Mouse (Mus musculus): Measurements from ENCODE around the gene Clca1. TPM values are rescaled to one million over a fixed set of nuclear protein-coding genes. Genes with fewer than 3 reads are reported as not detected.
"Not testable (repeated sequence)": the region's sequence is repeated elsewhere in the genome, so short reads cannot be mapped to it uniquely, and the experiment has no call there.

Gene Clca1
- not detected in 2 replicates for total RNA-seq (2017)

- ATAC-seq (replicated peaks in 1 of 2; ENCODE audit: insufficient read depth in 1 of 2, low FRiP score in 2 of 2, low TSS enrichment in 1 of 2, low read depth in 1 of 2, poor library complexity in 2 of 2, severe bottlenecking in 2 of 2), result peak in 1 of 2 experiments; percentile 17; a peak in 1 of 4 replicates
These were observed at the start of gene Clca1 for GRCm38 (mm10) chr3:145032676-145033075. Gene Clca1, minus strand, starts transcription at chr3:145032776.

GRCm38 (mm10) chr3:145080904-145081303 lies 48.3 kb upstream of the Clca1 start:
- ATAC-seq (replicated peaks in 1 of 2; ENCODE audit: insufficient read depth in 1 of 2, low FRiP score in 2 of 2, low TSS enrichment in 1 of 2, low read depth in 1 of 2, poor library complexity in 2 of 2, severe bottlenecking in 2 of 2), result no peak

GRCm38 (mm10) chr3:145078405-145078804 lies 45.8 kb upstream of the Clca1 start:
- ATAC-seq (replicated peaks in 1 of 2; ENCODE audit: insufficient read depth in 1 of 2, low FRiP score in 2 of 2, low TSS enrichment in 1 of 2, low read depth in 1 of 2, poor library complexity in 2 of 2, severe bottlenecking in 2 of 2), result no peak

GRCm38 (mm10) chr3:145072339-145072738 lies 39.8 kb upstream of the Clca1 start:
- ATAC-seq (replicated peaks in 1 of 2; ENCODE audit: insufficient read depth in 1 of 2, low FRiP score in 2 of 2, low TSS enrichment in 1 of 2, low read depth in 1 of 2, poor library complexity in 2 of 2, severe bottlenecking in 2 of 2), result no peak

- no peak for ATAC-seq (replicated peaks in 1 of 2; ENCODE audit: insufficient read depth in 1 of 2, low FRiP score in 2 of 2, low TSS enrichment in 1 of 2, low read depth in 1 of 2, poor library complexity in 2 of 2, severe bottlenecking in 2 of 2)
These were observed 36.4 kb upstream of the Clca1 start for GRCm38 (mm10) chr3:145068964-145069363.

- ATAC-seq (replicated peaks in 1 of 2; ENCODE audit: insufficient read depth in 1 of 2, low FRiP score in 2 of 2, low TSS enrichment in 1 of 2, low read depth in 1 of 2, poor library complexity in 2 of 2, severe bottlenecking in 2 of 2), result not testable (repeated sequence)
These were observed 22.6 kb upstream of the Clca1 start for GRCm38 (mm10) chr3:145055138-145055537.

GRCm38 (mm10) chr3:145049820-145050219 lies 17.2 kb upstream of the Clca1 start:
- ATAC-seq (replicated peaks in 1 of 2; ENCODE audit: insufficient read depth in 1 of 2, low FRiP score in 2 of 2, low TSS enrichment in 1 of 2, low read depth in 1 of 2, poor library complexity in 2 of 2, severe bottlenecking in 2 of 2), result peak; percentile 92 to 95

GRCm38 (mm10) chr3:145038813-145039212 lies 6.2 kb upstream of the Clca1 start:
- ATAC-seq (replicated peaks in 1 of 2; ENCODE audit: insufficient read depth in 1 of 2, low FRiP score in 2 of 2, low TSS enrichment in 1 of 2, low read depth in 1 of 2, poor library complexity in 2 of 2, severe bottlenecking in 2 of 2), result no peak

GRCm38 (mm10) chr3:145028036-145028435 lies 4.5 kb downstream of the Clca1 start:
- no peak for ATAC-seq (replicated peaks in 1 of 2; ENCODE audit: insufficient read depth in 1 of 2, low FRiP score in 2 of 2, low TSS enrichment in 1 of 2, low read depth in 1 of 2, poor library complexity in 2 of 2, severe bottlenecking in 2 of 2)

GRCm38 (mm10) chr3:145026750-145027149 lies 5.8 kb downstream of the Clca1 start:
- peak; percentile 56 to 69; a peak in 2 of 4 replicates for ATAC-seq (replicated peaks in 1 of 2; ENCODE audit: insufficient read depth in 1 of 2, low FRiP score in 2 of 2, low TSS enrichment in 1 of 2, low read depth in 1 of 2, poor library complexity in 2 of 2, severe bottlenecking in 2 of 2)

GRCm38 (mm10) chr3:145017807-145018206 lies 14.8 kb downstream of the Clca1 start:
- ATAC-seq (replicated peaks in 1 of 2; ENCODE audit: insufficient read depth in 1 of 2, low FRiP score in 2 of 2, low TSS enrichment in 1 of 2, low read depth in 1 of 2, poor library complexity in 2 of 2, severe bottlenecking in 2 of 2), result no peak

GRCm38 (mm10) chr3:145004422-145004821 lies 28.2 kb downstream of the Clca1 start:
- ATAC-seq (replicated peaks in 1 of 2; ENCODE audit: insufficient read depth in 1 of 2, low FRiP score in 2 of 2, low TSS enrichment in 1 of 2, low read depth in 1 of 2, poor library complexity in 2 of 2, severe bottlenecking in 2 of 2), result peak in 1 of 2 experiments; percentile 25; a peak in 1 of 4 replicates

GRCm38 (mm10) chr3:145000912-145001311 lies 31.7 kb downstream of the Clca1 start:
- no peak for ATAC-seq (replicated peaks in 1 of 2; ENCODE audit: insufficient read depth in 1 of 2, low FRiP score in 2 of 2, low TSS enrichment in 1 of 2, low read depth in 1 of 2, poor library complexity in 2 of 2, severe bottlenecking in 2 of 2)

GRCm38 (mm10) chr3:144993055-144993454 lies 39.5 kb downstream of the Clca1 start:
- ATAC-seq (replicated peaks in 1 of 2; ENCODE audit: insufficient read depth in 1 of 2, low FRiP score in 2 of 2, low TSS enrichment in 1 of 2, low read depth in 1 of 2, poor library complexity in 2 of 2, severe bottlenecking in 2 of 2), result no peak

- no peak for ATAC-seq (replicated peaks in 1 of 2; ENCODE audit: insufficient read depth in 1 of 2, low FRiP score in 2 of 2, low TSS enrichment in 1 of 2, low read depth in 1 of 2, poor library complexity in 2 of 2, severe bottlenecking in 2 of 2)
These were observed 40.0 kb downstream of the Clca1 start for GRCm38 (mm10) chr3:144992618-144993017.

GRCm38 (mm10) chr3:144985890-144986289 lies 46.7 kb downstream of the Clca1 start:
- ATAC-seq (replicated peaks in 1 of 2; ENCODE audit: insufficient read depth in 1 of 2, low FRiP score in 2 of 2, low TSS enrichment in 1 of 2, low read depth in 1 of 2, poor library complexity in 2 of 2, severe bottlenecking in 2 of 2), result no peak

GRCm38 (mm10) chr3:144980551-144980950 lies 52.0 kb downstream of the Clca1 start:
- ATAC-seq (replicated peaks in 1 of 2; ENCODE audit: insufficient read depth in 1 of 2, low FRiP score in 2 of 2, low TSS enrichment in 1 of 2, low read depth in 1 of 2, poor library complexity in 2 of 2, severe bottlenecking in 2 of 2), result no peak

GRCm38 (mm10) chr3:144977631-144978030 lies 54.9 kb downstream of the Clca1 start:
- ATAC-seq (replicated peaks in 1 of 2; ENCODE audit: insufficient read depth in 1 of 2, low FRiP score in 2 of 2, low TSS enrichment in 1 of 2, low read depth in 1 of 2, poor library complexity in 2 of 2, severe bottlenecking in 2 of 2), result no peak

- no peak for ATAC-seq (replicated peaks in 1 of 2; ENCODE audit: insufficient read depth in 1 of 2, low FRiP score in 2 of 2, low TSS enrichment in 1 of 2, low read depth in 1 of 2, poor library complexity in 2 of 2, severe bottlenecking in 2 of 2)
These were observed 56.5 kb downstream of the Clca1 start for GRCm38 (mm10) chr3:144976091-144976490.

- ATAC-seq (replicated peaks in 1 of 2; ENCODE audit: insufficient read depth in 1 of 2, low FRiP score in 2 of 2, low TSS enrichment in 1 of 2, low read depth in 1 of 2, poor library complexity in 2 of 2, severe bottlenecking in 2 of 2), result no peak
These were observed 57.6 kb downstream of the Clca1 start, which contains the start of gene Clca4a for GRCm38 (mm10) chr3:144974945-144975344. Gene Clca4a, minus strand, starts transcription at chr3:144975045.

Measured in hematopoietic stem cell, adult 5-6 weeks (primary cell).